Mouse (Mus musculus) small intestine, adult 2 months (tissue): ENCODE results near the gene Praf2. TPM values are rescaled to one million over a fixed set of nuclear protein-coding genes. Genes with fewer than 3 reads are reported as not detected.
"Not testable (repeated sequence)": the region's sequence is repeated elsewhere in the genome, so short reads cannot be mapped to it uniquely, and the experiment has no call there.

Experiments
- H3K27ac ChIP-seq: fragments of 200-500 bp; 2 replicates; pipeline ENCODE4 v1.5.1; 2012; ENCODE audit warnings: low read depth, low read length, control low read depth, inconsistent platforms; ENCODE audit not compliant: insufficient read depth
- H3K27me3 ChIP-seq: fragments of 200-500 bp; 2 replicates; pipeline ENCODE4 v1.6.1; 2012; ENCODE audit warnings: mild to moderate bottlenecking, moderate library complexity, low read length, inconsistent platforms; ENCODE audit not compliant: control insufficient read depth, insufficient read depth
- H3K36me3 ChIP-seq: fragments of 200-500 bp; 2 replicates; pipeline ENCODE4 v1.6.1; 2012; ENCODE audit warnings: mild to moderate bottlenecking, low read length, control low read depth, inconsistent platforms; ENCODE audit not compliant: control insufficient read depth, insufficient read depth
- H3K4me1 ChIP-seq: fragments of 200-500 bp; 2 replicates; pipeline ENCODE4 v1.6.1; 2012; ENCODE audit warnings: low read length, inconsistent platforms, mixed read lengths; ENCODE audit not compliant: control insufficient read depth, insufficient read depth, insufficient read length
- H3K4me3 ChIP-seq: fragments of 200-500 bp; 2 replicates; pipeline ENCODE4 v1.5.1; 2012; ENCODE audit warnings: low read depth, mild to moderate bottlenecking, control low read depth, inconsistent platforms, low read length, moderate library complexity
- CTCF ChIP-seq: fragments of 200-500 bp; IDR thresholded peaks from 2 replicates; pipeline ENCODE4 v1.5.1; 2012; ENCODE audit warnings: low read depth, mild to moderate bottlenecking, control low read depth, inconsistent platforms, low read length, moderate library complexity, mixed read lengths; ENCODE audit not compliant: insufficient replicate concordance, insufficient read length; ENCODE audit errors: extremely low read depth
- POLR2A ChIP-seq: fragments of 200-500 bp; IDR thresholded peaks from 2 replicates; pipeline ENCODE4 v1.6.1; 2012; ENCODE audit warnings: low read depth, mild to moderate bottlenecking, control low read depth, inconsistent platforms, low read length, moderate library complexity
- WGBS: fragments of 180-500 bp; shearing (Covaris S2); methylation state at CpG from one replicate; pipeline ENCODE4 v1.1.7; 2018; 5-methylcytosine and 5-hydroxymethylcytosine counted together
- polyA plus RNA-seq: library from polyadenylated mRNA; depleted of rRNA; stranded (reverse); fragments of >200 nt; gene quantifications from 2 replicates; pipeline ENCODE4 v1.2.3, GENCODE M21; 2012

The Praf2 gene
- polyA plus RNA-seq, 1 experiment, result 46.2 TPM

GRCm38 (mm10) chrX:7740082-7740819 lies 12.0 kb downstream of the Praf2 start:
- H3K4me1 ChIP-seq, result peaks cover 8% of the 10 kb centered on the region
- TF ChIP-seq CTCF (no peak), POLR2A (no peak)
- H3K4me3 ChIP-seq, result peak overlapping the region; percentile 61
- H3K36me3 ChIP-seq, result 0 out of 2 replicates have a peak, but pooled peaks cover 1% of the 10 kb centered on the region
- WGBS, result 25% methylated on average over 10 of the region's 10 CpGs
- no peaks in the 10 kb centered on the region for H3K27me3 ChIP-seq
- peak overlapping the region; percentile 96 for H3K27ac ChIP-seq

GRCm38 (mm10) chrX:7741103-7741502 lies 12.9 kb downstream of the Praf2 start:
- Histone ChIP-seq H3K4me1 (peaks cover 8% of the 10 kb centered on the region), H3K4me3 (peak overlapping the region; percentile 56), H3K27ac (peak overlapping the region; percentile 96), H3K27me3 (no peaks in the 10 kb centered on the region), H3K36me3 (0 out of 2 replicates have a peak, but pooled peaks cover 1% of the 10 kb centered on the region)
- TF ChIP-seq CTCF (no peak), POLR2A (no peak)
- 47% methylated on average over 5 of the region's 5 CpGs for WGBS

- Histone ChIP-seq H3K4me1 (peaks cover 2% of the 10 kb centered on the region; the same call in 1 of the 2 replicates), H3K4me3 (no peak overlapping the region), H3K27ac (no peak overlapping the region), H3K36me3 (no peaks in the 10 kb centered on the region), H3K27me3 (no peaks in the 10 kb centered on the region)
- 46% methylated on average over 5 of the region's 5 CpGs for WGBS
- TF ChIP-seq POLR2A (no peak), CTCF (peak; percentile 32; the same call in 1 of the 2 replicates)
These were observed 15.2 kb downstream of the Praf2 start for GRCm38 (mm10) chrX:7743470-7743869.

GRCm38 (mm10) chrX:7744940-7745339 lies 16.7 kb downstream of the Praf2 start:
- 27% methylated on average over 1 of the region's 1 CpGs for WGBS
- Histone ChIP-seq H3K27me3 (no peaks in the 10 kb centered on the region), H3K27ac (no peak overlapping the region), H3K4me3 (no peak overlapping the region), H3K4me1 (peaks cover 2% of the 10 kb centered on the region; the same call in 1 of the 2 replicates), H3K36me3 (no peaks in the 10 kb centered on the region)
- TF ChIP-seq CTCF, result no peak
- TF ChIP-seq POLR2A, result no peak

GRCm38 (mm10) chrX:7745429-7745828 lies 17.2 kb downstream of the Praf2 start:
- peaks cover under 1% of the 10 kb centered on the region; the same call in 1 of the 2 replicates for H3K4me1 ChIP-seq
- TF ChIP-seq CTCF, result no peak
- TF ChIP-seq POLR2A, result no peak
- no peak overlapping the region for H3K4me3 ChIP-seq
- H3K27ac ChIP-seq, result no peak overlapping the region
- no peaks in the 10 kb centered on the region for H3K36me3 ChIP-seq
- H3K27me3 ChIP-seq, result no peaks in the 10 kb centered on the region
- 91% methylated on average over 8 of the region's 8 CpGs for WGBS

- Histone ChIP-seq H3K27ac (no peak within 1 kb of the TSS), H3K4me1 (no peaks in the 10 kb centered on the region), H3K36me3 (no peaks in the 10 kb centered on the region), H3K4me3 (peak within 1 kb of the TSS; percentile 96), H3K27me3 (no peaks in the 10 kb centered on the region)
- TF ChIP-seq CTCF (no peak), POLR2A (no peak)
- WGBS, result 6% methylated on average over 52 of the region's 56 CpGs
These were observed 22.3 kb downstream of the Praf2 start, which contains the start of gene Ccdc120 for GRCm38 (mm10) chrX:7750432-7751116. Ccdc120 (minus strand) TSS chrX:7750905.

GRCm38 (mm10) chrX:7753627-7754026 lies 25.4 kb downstream of the Praf2 start:
- 9% methylated on average over 3 of the region's 3 CpGs for WGBS
- H3K36me3 ChIP-seq, H3K4me1 ChIP-seq, H3K27me3 ChIP-seq, H3K27ac ChIP-seq, H3K4me3 ChIP-seq: not testable (repeated sequence)
- TF ChIP-seq CTCF, result peak; percentile 15; the same call in 1 of the 2 replicates
